Mouse (Mus musculus): ENCODE measurements around the gene Mlh1. TPM values are rescaled to one million over a fixed set of nuclear protein-coding genes. Genes with fewer than 3 reads are reported as not detected.

Gene Mlh1
- total RNA-seq, 1 experiment, result 27.8 TPM

DNA sequence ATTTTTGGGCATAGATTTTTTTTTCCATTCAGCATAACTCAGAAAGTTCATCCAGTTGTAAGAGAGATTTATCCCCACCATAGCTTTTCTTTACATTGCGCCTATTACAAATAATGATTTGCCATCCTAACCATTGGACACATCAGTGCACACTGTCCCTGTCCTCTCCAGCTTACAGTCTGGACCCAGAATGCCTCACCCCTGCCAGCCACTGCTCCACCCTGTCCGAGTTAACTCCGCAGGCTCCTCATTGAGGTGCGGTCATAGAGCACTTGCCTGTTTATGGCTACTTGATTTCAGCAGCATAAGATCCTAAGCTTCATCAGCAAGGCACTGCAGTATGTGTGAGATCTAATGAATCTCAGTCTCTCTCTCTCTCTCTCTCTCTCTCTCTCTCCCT, 61.2 kb downstream of the Mlh1 start:
- Histone ChIP-seq H3K9ac (ENCODE audit: insufficient read depth, low read depth, low read length, poor library complexity, severe bottlenecking) (no peak overlapping the region), H3K27ac (ENCODE audit: insufficient read depth, low read depth, low read length, poor library complexity, severe bottlenecking) (no peak overlapping the region), H3K9me3 (ENCODE audit: control insufficient read depth, insufficient read depth, low read depth, low read length) (no peaks in the 10 kb centered on the region), H3K36me3 (ENCODE audit: control insufficient read depth, insufficient read depth, low read length, poor library complexity, severe bottlenecking) (peaks cover 7% of the 10 kb centered on the region; the same call in 1 of the 2 replicates), H3K4me3 (ENCODE audit: insufficient read depth in 1 of 2, low read depth in 1 of 2, low read length in 2 of 2, poor library complexity in 1 of 2, severe bottlenecking in 1 of 2) (no peak overlapping the region), H3K4me1 (ENCODE audit: control insufficient read depth in 2 of 2, insufficient read depth in 2 of 2, low read length in 2 of 2, poor library complexity in 1 of 2) (no peaks in the 10 kb centered on the region)
- DNase-seq (ENCODE audit: low read depth, low spot score), result no peak
- no peak for TF ChIP-seq HCFC1 (IDR thresholded peaks at IDR 0.05; ENCODE audit: borderline replicate concordance, insufficient read depth, low read length)
- in situ Hi-C loops (cut with MboI; ENCODE audit: low sequenced_read_pairs in 2 of 2, unreplicated experiment in 2 of 2), result no loop called here

DNA sequence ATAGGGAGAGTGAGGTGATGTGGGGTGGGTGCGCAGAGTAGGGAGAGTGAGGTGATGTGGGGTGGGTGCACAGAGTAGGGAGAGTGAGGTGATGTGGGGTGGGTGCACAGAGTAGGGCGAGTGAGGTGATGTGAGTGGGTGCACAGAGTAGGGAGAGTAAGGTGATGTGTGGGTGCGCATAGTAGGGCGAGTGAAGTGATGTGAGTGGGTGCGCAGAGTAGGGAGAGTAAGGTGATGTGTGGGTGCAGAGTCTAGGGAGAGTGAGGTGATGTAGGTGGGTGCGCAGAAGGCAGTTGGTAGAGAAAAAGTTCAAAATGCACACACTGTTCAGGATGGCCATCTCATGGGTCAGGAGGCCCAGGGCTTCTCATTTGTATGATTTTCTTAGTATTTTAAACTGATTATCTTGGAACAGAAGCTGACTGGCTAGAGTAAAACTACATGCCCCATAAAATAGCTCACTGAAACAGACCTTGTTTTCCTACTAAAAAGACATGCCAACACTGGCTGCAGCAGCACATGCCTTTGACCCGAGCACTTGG, 62.4 kb downstream of the Mlh1 start:
- DNase-seq (ENCODE audit: low read depth, low spot score), result no peak
- Histone ChIP-seq H3K27ac (ENCODE audit: insufficient read depth, low read depth, low read length, poor library complexity, severe bottlenecking) (no peak overlapping the region), H3K9me3 (ENCODE audit: control insufficient read depth, insufficient read depth, low read depth, low read length) (no peaks in the 10 kb centered on the region), H3K4me3 (ENCODE audit: insufficient read depth in 1 of 2, low read depth in 1 of 2, low read length in 2 of 2, poor library complexity in 1 of 2, severe bottlenecking in 1 of 2) (no peak overlapping the region), H3K36me3 (ENCODE audit: control insufficient read depth, insufficient read depth, low read length, poor library complexity, severe bottlenecking) (peaks cover 5% of the 10 kb centered on the region; the same call in 1 of the 2 replicates), H3K4me1 (ENCODE audit: control insufficient read depth in 2 of 2, insufficient read depth in 2 of 2, low read length in 2 of 2, poor library complexity in 1 of 2) (no peaks in the 10 kb centered on the region), H3K9ac (ENCODE audit: insufficient read depth, low read depth, low read length, poor library complexity, severe bottlenecking) (no peak overlapping the region)
- in situ Hi-C loops (cut with MboI; ENCODE audit: low sequenced_read_pairs in 2 of 2, unreplicated experiment in 2 of 2), result no loop called here
- TF ChIP-seq MAFK (IDR thresholded peaks at IDR 0.05; ENCODE audit: insufficient read depth, low read depth, low read length), result no peak
- TF ChIP-seq ZNF384 (IDR thresholded peaks at IDR 0.05; ENCODE audit: low read depth, low read length), result no peak
- TF ChIP-seq CHD2 (IDR thresholded peaks at IDR 0.05; ENCODE audit: low read depth, low read length), result no peak
- no peak for TF ChIP-seq ZC3H11A (IDR thresholded peaks at IDR 0.05; ENCODE audit: borderline replicate concordance, low read depth, low read length)
- no peak for TF ChIP-seq HCFC1 (IDR thresholded peaks at IDR 0.05; ENCODE audit: borderline replicate concordance, insufficient read depth, low read length)

DNA sequence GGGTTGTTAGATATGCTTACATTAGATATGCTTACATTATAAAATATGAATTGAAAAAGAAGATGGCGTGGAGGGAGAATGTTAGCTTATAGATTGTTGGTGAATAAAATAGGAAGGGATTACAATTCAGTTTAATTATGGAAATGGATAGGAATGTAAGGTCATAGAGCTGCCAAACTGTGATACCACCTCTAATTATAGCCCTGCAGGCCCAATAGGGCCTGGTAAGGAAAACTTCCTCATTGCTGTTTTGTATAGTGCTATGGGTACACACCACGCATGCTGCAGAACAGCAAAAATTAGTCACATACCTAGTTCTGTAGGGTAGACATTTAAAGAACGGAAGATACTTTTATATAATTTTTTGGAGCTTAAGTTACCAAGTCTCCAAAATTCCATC, 63.4 kb downstream of the Mlh1 start:
- H3K27ac ChIP-seq (ENCODE audit: insufficient read depth, low read depth, low read length, poor library complexity, severe bottlenecking), result no peak overlapping the region
- no peaks in the 10 kb centered on the region for H3K4me1 ChIP-seq (ENCODE audit: control insufficient read depth in 2 of 2, insufficient read depth in 2 of 2, low read length in 2 of 2, poor library complexity in 1 of 2)
- peaks cover 3% of the 10 kb centered on the region; the same call in 1 of the 2 replicates for H3K36me3 ChIP-seq (ENCODE audit: control insufficient read depth, insufficient read depth, low read length, poor library complexity, severe bottlenecking)
- TF ChIP-seq ZC3H11A (IDR thresholded peaks at IDR 0.05; ENCODE audit: borderline replicate concordance, low read depth, low read length) (no peak), MAFK (IDR thresholded peaks at IDR 0.05; ENCODE audit: insufficient read depth, low read depth, low read length) (no peak), CHD2 (IDR thresholded peaks at IDR 0.05; ENCODE audit: low read depth, low read length) (no peak), ZNF384 (IDR thresholded peaks at IDR 0.05; ENCODE audit: low read depth, low read length) (no peak), HCFC1 (IDR thresholded peaks at IDR 0.05; ENCODE audit: borderline replicate concordance, insufficient read depth, low read length) (no peak)
- in situ Hi-C loops (cut with MboI; ENCODE audit: low sequenced_read_pairs in 2 of 2, unreplicated experiment in 2 of 2), result no loop called here
- DNase-seq (ENCODE audit: low read depth, low spot score), result no peak
- H3K9ac ChIP-seq (ENCODE audit: insufficient read depth, low read depth, low read length, poor library complexity, severe bottlenecking), result no peak overlapping the region
- no peaks in the 10 kb centered on the region for H3K9me3 ChIP-seq (ENCODE audit: control insufficient read depth, insufficient read depth, low read depth, low read length)
- H3K4me3 ChIP-seq (ENCODE audit: insufficient read depth in 1 of 2, low read depth in 1 of 2, low read length in 2 of 2, poor library complexity in 1 of 2, severe bottlenecking in 1 of 2), result no peak overlapping the region

DNA sequence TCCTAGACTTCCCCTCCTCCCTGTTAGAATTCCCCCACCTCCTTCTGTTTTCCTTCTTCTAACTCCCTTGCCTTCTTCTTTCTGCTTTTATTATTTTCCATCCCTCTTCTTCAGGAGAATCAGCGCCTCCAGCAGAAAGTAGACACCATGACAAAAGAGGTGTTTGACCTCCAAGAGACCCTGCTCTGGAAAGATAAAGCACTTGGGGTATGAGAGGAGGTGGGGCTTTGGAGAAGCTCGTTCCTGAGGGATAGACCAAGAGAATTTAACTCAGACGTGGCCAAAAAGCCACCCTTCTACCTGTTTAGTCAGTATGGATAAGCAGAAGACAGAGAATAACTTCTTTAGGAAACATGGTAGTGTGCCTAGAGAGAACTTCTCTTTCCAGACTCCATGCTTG, 63.9 kb downstream of the Mlh1 start:
- Histone ChIP-seq H3K9me3 (ENCODE audit: control insufficient read depth, insufficient read depth, low read depth, low read length) (no peaks in the 10 kb centered on the region), H3K27ac (ENCODE audit: insufficient read depth, low read depth, low read length, poor library complexity, severe bottlenecking) (no peak overlapping the region), H3K4me3 (ENCODE audit: insufficient read depth in 1 of 2, low read depth in 1 of 2, low read length in 2 of 2, poor library complexity in 1 of 2, severe bottlenecking in 1 of 2) (no peak overlapping the region), H3K4me1 (ENCODE audit: control insufficient read depth in 2 of 2, insufficient read depth in 2 of 2, low read length in 2 of 2, poor library complexity in 1 of 2) (no peaks in the 10 kb centered on the region), H3K36me3 (ENCODE audit: control insufficient read depth, insufficient read depth, low read length, poor library complexity, severe bottlenecking) (peaks cover 3% of the 10 kb centered on the region; the same call in 1 of the 2 replicates), H3K9ac (ENCODE audit: insufficient read depth, low read depth, low read length, poor library complexity, severe bottlenecking) (no peak overlapping the region)
- in situ Hi-C loops (cut with MboI; ENCODE audit: low sequenced_read_pairs in 2 of 2, unreplicated experiment in 2 of 2), result no loop called here
- DNase-seq (ENCODE audit: low read depth, low spot score), result no peak
- TF ChIP-seq MAFK (IDR thresholded peaks at IDR 0.05; ENCODE audit: insufficient read depth, low read depth, low read length) (no peak), ZNF384 (IDR thresholded peaks at IDR 0.05; ENCODE audit: low read depth, low read length) (no peak), ZC3H11A (IDR thresholded peaks at IDR 0.05; ENCODE audit: borderline replicate concordance, low read depth, low read length) (no peak), HCFC1 (IDR thresholded peaks at IDR 0.05; ENCODE audit: borderline replicate concordance, insufficient read depth, low read length) (no peak), CHD2 (IDR thresholded peaks at IDR 0.05; ENCODE audit: low read depth, low read length) (no peak)
